Mouse (Mus musculus): ENCODE results near the gene Oprd1.
A peak's percentile ranks its signal among the peaks of the same experiment; 100 is the strongest.

Gene Oprd1

GRCm38 (mm10) chr4:132144080-132144841, at the start of gene Oprd1:
TSS of gene Oprd1 (minus strand) at chr4:132144486.
- no peak for DNase-seq

- DNase-seq, result no peak
These were observed 43.6 kb upstream of the Oprd1 start for GRCm38 (mm10) chr4:132187826-132188401.

DNA sequence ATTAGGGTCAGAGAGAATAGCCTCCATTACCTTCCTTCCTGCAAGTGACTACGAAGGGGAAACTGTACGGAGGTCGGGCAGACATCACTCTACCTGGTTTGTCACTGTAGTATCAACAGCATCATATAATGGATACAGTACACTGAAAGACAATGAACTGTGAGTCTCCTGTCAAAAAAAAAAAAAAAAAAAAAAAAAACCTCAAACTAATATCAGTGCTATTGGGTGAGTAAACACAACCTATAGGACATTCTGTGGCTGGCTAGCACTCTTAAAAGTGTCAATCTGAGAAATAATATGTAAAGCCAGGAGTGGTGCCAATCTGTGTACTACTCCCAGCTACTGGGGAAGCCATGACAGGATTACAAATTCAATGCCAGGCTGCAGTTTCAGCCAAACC, 38.9 kb upstream of the Oprd1 start:
- no peak for DNase-seq

- DNase-seq, result no peak
These were observed 37.7 kb upstream of the Oprd1 start for GRCm38 (mm10) chr4:132181721-132182658.

DNA sequence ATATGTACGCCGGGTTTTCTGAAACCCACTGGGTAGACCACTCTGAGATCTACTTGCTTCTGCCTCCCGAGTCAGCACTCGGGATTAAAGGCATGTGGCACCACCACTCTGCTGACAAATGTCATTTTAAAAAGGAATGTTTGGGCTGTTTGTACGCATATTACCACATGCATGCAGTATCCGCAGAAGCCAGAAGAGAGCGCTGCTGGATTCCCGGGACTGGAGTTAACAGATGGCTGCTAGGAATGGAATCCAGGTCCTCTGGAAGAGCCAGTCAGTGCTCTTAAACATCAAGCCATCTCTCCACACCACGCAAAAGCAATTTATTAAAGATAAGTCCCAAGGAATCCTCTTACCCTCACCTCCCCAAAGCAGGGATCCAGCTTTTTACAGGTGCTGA, 36.4 kb upstream of the Oprd1 start:
- peak; percentile 54 for DNase-seq

- peak; percentile 79 for DNase-seq
These were observed 34.4 kb upstream of the Oprd1 start for GRCm38 (mm10) chr4:132178630-132179059.

DNA sequence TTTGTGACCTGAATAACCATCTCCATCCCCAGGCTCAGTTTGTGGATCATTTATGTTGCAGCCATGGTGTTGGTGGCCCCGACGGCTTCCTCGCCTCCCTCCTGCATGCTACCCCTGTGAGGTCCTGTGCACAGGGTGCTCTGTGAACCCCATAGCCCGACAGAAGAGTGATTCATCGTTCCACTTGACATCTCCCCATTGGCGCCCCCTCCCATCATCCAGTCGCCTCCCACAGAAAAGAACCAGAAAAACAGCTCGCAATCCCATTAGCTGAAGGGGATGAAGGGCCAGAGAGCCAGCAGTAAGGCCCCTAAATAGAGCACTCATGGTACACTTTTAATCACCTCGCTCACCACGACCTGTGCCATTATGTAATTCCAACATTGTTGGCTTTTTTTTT, 32.2 kb upstream of the Oprd1 start:
- no peak for DNase-seq

DNA sequence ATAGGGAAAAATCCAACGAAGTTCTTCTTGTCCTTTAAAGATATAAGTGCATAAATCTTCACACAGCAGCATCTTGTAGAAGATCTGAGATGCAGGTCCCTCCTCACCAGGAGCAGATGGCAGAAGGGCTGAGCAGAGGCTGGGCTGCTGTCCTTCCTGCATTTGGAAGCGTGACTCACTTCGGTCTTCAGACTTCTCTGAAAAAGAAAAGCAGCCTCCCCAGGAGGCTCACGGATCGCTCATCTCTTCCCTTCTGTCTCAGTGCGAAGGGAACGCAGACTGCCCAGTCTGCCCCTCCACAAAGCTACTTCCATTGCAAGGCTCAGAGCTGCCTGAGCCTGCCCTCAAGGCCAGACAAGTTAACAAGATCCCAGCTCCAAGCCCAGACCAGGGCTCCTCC, 26.6 kb upstream of the Oprd1 start:
- no peak for DNase-seq

- no peak for DNase-seq
These were observed 25.5 kb upstream of the Oprd1 start for GRCm38 (mm10) chr4:132169761-132170160.

DNA sequence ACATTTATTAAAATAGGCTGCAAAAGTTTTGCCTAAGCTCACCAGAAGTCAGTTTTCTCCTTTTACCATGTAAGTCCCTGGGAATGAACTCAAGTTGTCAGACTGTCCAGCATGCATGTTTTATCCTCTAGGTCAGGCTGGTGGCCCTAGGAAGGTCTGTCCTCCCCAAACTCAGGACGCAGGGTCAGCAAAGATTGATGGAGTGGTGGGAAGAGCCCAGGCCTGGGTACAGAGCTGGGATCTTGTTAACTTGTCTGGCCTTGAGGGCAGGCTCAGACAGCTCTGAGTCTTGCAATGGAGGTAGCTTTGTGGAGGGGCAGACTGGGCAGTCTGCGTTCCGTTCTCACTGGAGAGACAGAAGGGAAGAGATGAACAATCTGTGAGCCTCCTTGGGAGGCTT, 25.0 kb upstream of the Oprd1 start:
- no peak for DNase-seq

DNA sequence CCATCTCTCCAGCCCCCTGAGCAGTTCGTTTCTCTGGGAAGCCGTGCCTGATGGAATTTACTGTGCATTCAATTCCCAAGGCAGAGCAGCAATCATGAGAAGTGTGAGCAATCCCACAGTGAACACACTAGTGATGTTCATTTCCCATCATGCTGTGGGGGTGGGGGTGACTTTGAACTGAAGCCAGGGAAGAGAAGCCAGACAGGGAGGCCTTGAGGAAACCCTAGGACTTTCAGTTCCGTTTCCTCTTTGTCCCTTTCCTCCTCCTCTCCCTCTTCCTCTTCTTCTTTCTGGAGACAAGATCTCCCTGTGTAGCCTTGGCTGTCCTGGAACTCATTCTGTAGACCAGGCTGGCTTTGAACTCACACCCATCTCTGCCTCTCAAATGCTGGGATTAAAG, 23.1 kb upstream of the Oprd1 start:
- no peak for DNase-seq

DNA sequence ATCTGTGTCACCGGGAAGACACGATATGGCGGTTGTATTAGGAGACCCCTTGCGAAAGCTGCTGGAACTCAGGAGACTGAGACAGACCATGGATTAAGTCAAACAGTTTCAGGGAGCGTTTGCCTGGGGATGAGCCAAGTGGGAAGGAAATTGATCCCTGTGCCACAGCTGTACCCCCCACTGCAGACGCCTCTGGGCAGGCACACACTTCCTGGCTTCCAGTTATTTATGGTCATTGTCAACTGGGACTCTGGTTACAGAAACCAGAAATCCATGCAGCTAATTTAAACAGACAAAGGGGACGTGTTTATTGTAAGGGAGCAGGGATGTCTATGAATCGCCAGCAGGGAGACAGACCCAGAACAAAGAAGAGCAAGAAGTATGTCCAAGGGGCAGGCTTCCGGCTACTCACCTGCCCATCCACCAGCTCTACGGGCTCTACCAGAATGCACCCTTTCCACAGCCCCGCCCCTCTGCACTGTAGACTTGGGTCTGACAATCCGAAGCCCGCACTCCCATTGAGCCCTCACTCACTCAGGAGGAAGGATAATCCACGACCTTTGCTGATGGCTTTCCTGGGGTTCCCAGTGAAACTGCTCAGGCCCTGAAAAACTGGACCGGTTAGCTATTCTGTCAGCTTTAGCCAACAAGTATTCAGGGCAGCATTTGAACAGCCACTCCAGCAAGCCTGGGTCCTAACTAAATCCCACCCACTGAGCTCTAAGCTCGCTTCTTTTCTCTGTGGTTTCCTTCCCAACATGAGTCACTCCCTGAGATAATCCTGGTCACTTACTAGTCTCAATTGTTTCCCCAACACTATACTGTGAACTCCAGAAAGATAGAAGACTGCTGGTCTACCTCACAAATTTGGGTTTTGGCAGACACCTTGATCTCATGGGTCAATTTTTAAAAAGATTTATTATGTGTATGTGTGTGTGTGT, 22.3 kb upstream of the Oprd1 start:
- no peak for DNase-seq

- DNase-seq, result no peak
These were observed 21.4 kb upstream of the Oprd1 start for GRCm38 (mm10) chr4:132165691-132166090.

- DNase-seq, result no peak
These were observed 12.8 kb upstream of the Oprd1 start for GRCm38 (mm10) chr4:132156941-132157622.

DNA sequence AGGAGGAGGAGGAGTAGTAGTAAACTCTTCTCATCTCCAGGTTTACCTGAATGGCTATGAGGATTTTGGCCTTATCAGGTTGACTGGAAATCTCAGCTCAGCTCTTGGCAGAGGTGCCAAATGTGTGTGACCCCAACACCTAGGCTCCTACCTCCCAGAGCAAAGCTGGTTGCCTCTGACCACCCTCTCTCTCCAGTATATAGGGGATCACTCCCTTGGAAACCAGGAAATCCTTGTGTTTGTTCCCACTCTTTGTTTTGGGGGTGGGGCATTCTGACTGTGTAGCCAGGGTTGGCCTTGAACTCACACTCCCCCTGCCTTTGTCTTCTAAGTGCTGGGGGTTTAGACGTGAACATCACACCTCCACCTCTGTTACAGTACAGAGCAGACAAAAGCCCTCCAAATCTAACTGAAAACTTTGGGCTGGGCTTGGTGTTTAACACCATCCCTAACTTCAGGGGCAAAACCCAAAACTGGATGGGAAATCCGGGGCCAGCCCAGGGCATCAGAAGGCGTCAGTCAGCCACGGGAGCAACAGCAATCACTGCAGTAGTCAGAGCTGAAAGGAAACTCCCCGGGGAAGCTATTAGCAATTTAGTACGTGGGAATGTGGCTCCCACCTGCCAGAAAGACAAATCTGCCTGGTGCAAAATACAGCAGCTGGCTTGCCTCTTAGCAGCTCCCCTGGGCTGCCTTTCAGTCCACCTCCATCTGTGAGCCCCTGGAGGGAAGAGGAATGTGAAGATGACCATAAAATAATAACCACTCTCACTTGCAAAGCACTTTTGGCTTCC, 10.8 kb upstream of the Oprd1 start:
- no peak for DNase-seq

- DNase-seq, result no peak
These were observed 7.4 kb upstream of the Oprd1 start for GRCm38 (mm10) chr4:132151673-132152072.

DNA sequence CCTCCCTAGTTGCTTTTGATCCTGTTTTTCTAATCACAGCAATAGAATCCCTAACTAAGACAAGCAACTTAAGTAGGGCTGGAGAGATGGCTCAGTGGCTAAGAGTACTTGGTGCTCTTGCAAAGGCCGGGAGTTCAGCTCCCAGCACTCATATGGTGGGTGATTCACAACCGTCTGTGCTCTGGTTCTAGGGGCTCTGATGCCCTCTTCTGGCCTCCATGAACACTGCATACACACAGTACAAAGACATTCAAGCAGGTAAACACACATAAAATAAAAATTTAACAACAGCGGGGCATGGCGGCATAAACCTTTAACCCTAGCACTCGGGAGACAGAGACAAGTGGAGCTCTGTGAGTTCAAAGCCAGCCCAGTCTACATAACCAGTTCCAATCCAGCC, 1.9 kb upstream of the Oprd1 start:
- DNase-seq, result no peak

GRCm38 (mm10) chr4:132145092-132145491, 806 bp upstream of the Oprd1 start:
- no peak for DNase-seq

DNA sequence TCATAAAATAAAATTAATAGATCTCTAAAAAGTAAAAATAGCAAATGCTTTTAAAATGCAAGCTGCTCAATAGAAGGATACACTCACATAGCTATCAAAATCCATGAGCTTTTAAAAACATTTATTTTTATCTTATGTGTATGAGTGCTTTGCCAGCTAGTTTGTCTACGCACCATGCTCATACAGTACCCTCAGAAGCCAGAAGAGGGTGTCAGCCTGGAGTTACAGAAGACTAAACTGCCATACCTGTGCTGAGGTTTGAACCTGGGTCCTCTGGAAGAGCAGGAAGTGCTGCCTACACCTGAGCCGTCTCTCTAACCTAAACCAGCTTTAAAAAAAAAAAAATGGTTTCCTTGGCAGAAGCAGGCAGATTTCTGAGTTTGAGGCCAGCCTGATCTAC, 5.6 kb downstream of the Oprd1 start:
- no peak for DNase-seq

DNA sequence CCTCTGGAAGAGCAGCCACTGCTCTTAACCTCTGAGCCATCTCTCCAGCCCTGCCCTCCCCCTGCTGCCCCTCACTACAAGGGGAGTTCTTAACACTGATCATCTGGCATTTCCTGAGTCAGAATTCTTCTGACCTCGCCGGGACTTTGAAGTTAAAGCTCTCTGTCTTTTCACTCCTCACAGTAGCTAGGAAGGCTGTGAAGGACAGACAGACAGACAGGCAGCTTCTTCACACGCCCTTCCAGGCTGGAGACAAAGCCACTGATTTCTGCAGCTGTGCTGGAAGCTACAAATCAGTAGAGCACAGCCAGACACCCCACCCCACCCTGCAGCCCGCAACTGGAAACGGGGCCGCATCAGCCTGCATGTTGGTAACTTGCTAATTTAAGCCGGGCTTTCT, 7.3 kb downstream of the Oprd1 start:
- DNase-seq, result no peak

DNA sequence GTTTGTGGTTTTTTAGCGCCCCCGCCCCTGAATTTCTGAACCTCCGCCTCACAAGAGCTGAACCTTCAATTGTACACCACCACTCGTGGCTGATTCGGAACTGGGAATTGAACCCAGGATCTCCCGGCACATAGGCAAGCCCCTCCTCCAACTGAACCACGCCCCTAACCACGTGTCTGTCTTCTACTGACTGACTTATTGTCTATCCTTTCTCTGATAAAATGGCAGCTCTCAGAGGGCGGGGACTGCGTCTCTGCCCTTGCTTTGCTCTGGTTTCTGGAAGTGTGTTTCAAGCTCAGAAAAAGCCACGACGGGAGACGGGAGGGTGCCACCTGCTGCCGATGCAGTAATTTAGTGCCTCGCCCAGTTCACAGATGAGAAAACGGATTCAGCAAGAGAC, 10.4 kb downstream of the Oprd1 start:
- no peak for DNase-seq

Data from lung, postnatal 14 days (tissue).